Mouse (Mus musculus) forebrain, postnatal 0 days (tissue): ENCODE measurements around the gene Cux1. TPM values are rescaled to one million over a fixed set of nuclear protein-coding genes. Genes with fewer than 3 reads are reported as not detected.

ENCODE experiments used
- ATAC-seq: fragments of 200-750 bp; cut with Nextera tagmentation; 2 replicates; pipeline ENCODE4 v1.8.0; 2017; ENCODE audit warnings: mild to moderate bottlenecking, moderate library complexity
- DNase-seq: peaks from one replicate; pipeline ENCODE4 v3.0.0-alpha.2; 2015
- H3K27ac ChIP-seq: fragments of 300-500 bp; sonication (generic); 2 replicates; pipeline ENCODE4 v1.5.1; 2014; ENCODE audit warnings: low read depth, mild to moderate bottlenecking, antibody characterized with exemption, low read length, moderate library complexity, mixed read lengths
- H3K27me3 ChIP-seq: fragments of 300-500 bp; sonication (generic); 2 replicates; pipeline ENCODE4 v1.6.1; 2014; ENCODE audit warnings: mild to moderate bottlenecking, low read length, mixed read lengths; ENCODE audit not compliant: insufficient read depth
- H3K36me3 ChIP-seq: fragments of 300-500 bp; sonication (generic); 2 replicates; pipeline ENCODE4 v1.6.1; 2014; ENCODE audit warnings: mild to moderate bottlenecking, moderate library complexity; ENCODE audit not compliant: insufficient read depth
- H3K4me1 ChIP-seq: fragments of 300-500 bp; sonication (generic); 2 replicates; pipeline ENCODE4 v1.6.1; 2014; ENCODE audit warnings: antibody characterized with exemption; ENCODE audit not compliant: insufficient read depth
- H3K4me2 ChIP-seq: fragments of 300-500 bp; sonication (generic); 2 replicates; pipeline ENCODE4 v1.6.1; 2014; ENCODE audit warnings: low read depth, mild to moderate bottlenecking, moderate library complexity
- H3K4me3 ChIP-seq: fragments of 300-500 bp; sonication (generic); 2 replicates; pipeline ENCODE4 v1.5.1; 2014; ENCODE audit warnings: low read depth, low read length, mixed read lengths
- H3K9ac ChIP-seq: fragments of 300-500 bp; sonication (generic); 2 replicates; pipeline ENCODE4 v1.6.1; 2014; ENCODE audit warnings: mild to moderate bottlenecking
- H3K9me3 ChIP-seq: fragments of 300-500 bp; sonication (generic); 2 replicates; pipeline ENCODE4 v1.6.1; 2016; ENCODE audit warnings: low read length
- CTCF ChIP-seq: sonication (generic); IDR thresholded peaks from 2 replicates; pipeline ENCODE4 v1.5.1; 2016; ENCODE audit warnings: antibody characterized with exemption, control low read depth, low read depth
- WGBS: fragments of 180-500 bp; shearing (Covaris S2); extraction: QIAGEN DNeasy Blood & Tissue Kit; methylation state at CpG from one replicate; pipeline ENCODE4 v1.1.7; 2014; 5-methylcytosine and 5-hydroxymethylcytosine counted together
- polyA plus RNA-seq: library from polyadenylated mRNA; unstranded; fragments of >200 nt; fragmentation: Nextera tagmentation; extraction: Ambion mirVana; gene quantifications from 2 replicates; pipeline ENCODE4 v1.2.1, GENCODE M21; 2015
- total RNA-seq: library from RNA; depleted of rRNA; stranded (reverse); fragments of >200 nt; gene quantifications from 2 replicates; pipeline ENCODE4 v1.2.3, GENCODE M21; 2014

The Cux1 gene
- total and polyA plus RNA-seq, 2 experiments from 2014 or later, result 86.0 to 141 TPM

- TF ChIP-seq CTCF, result no peak
- H3K4me3 ChIP-seq, result peak overlapping the region; percentile 8; the same call in 1 of the 2 replicates
- no peaks in the 10 kb centered on the region for H3K4me1 ChIP-seq
- no peak overlapping the region for H3K27ac ChIP-seq
- 54% methylated on average over 4 of the region's 4 CpGs for WGBS
- peak overlapping the region; percentile 93 for H3K4me2 ChIP-seq
- H3K9me3 ChIP-seq, result no peaks in the 10 kb centered on the region
- no peak for ATAC-seq
- no peaks in the 10 kb centered on the region for H3K36me3 ChIP-seq
- no peak for DNase-seq
- H3K9ac ChIP-seq, result no peak overlapping the region
- H3K27me3 ChIP-seq, result peaks cover 3% of the 10 kb centered on the region; the same call in 1 of the 2 replicates
Observed at GRCm38 (mm10) chr5:136563104-136563503, 4.2 kb downstream of the Cux1 start.

- Histone ChIP-seq H3K9me3 (no peaks in the 10 kb centered on the region), H3K9ac (no peak overlapping the region), H3K4me3 (no peak overlapping the region), H3K4me2 (0 out of 2 replicates have a peak overlapping the region, but pooled peaks have one; percentile 1), H3K27ac (no peak overlapping the region), H3K36me3 (no peaks in the 10 kb centered on the region), H3K4me1 (no peaks in the 10 kb centered on the region), H3K27me3 (no peaks in the 10 kb centered on the region)
- no peak for DNase-seq
- ATAC-seq, result no peak
- 52% methylated on average over 1 of the region's 1 CpGs for WGBS
- no peak for TF ChIP-seq CTCF
Observed at GRCm38 (mm10) chr5:136562212-136562611, 5.1 kb downstream of the Cux1 start.

- 86% methylated on average over 1 of the region's 1 CpGs for WGBS
- Histone ChIP-seq H3K36me3 (no peaks in the 10 kb centered on the region), H3K4me3 (no peak overlapping the region), H3K4me2 (no peak overlapping the region), H3K27ac (no peak overlapping the region), H3K9me3 (no peaks in the 10 kb centered on the region), H3K4me1 (no peaks in the 10 kb centered on the region; the same call in 1 of the 2 replicates), H3K9ac (no peak overlapping the region), H3K27me3 (no peaks in the 10 kb centered on the region)
- no peak for ATAC-seq
- no peak for DNase-seq
- TF ChIP-seq CTCF, result no peak
Observed at GRCm38 (mm10) chr5:136561641-136562040, 5.6 kb downstream of the Cux1 start.

GRCm38 (mm10) chr5:136560656-136561055 lies 6.6 kb downstream of the Cux1 start:
- ATAC-seq (no peak), DNase-seq (no peak)
- Histone ChIP-seq H3K9me3 (no peaks in the 10 kb centered on the region), H3K36me3 (no peaks in the 10 kb centered on the region), H3K4me1 (peaks cover 1% of the 10 kb centered on the region; the same call in 1 of the 2 replicates), H3K27ac (no peak overlapping the region), H3K4me3 (no peak overlapping the region), H3K9ac (no peak overlapping the region), H3K27me3 (no peaks in the 10 kb centered on the region), H3K4me2 (no peak overlapping the region)
- no peak for TF ChIP-seq CTCF
- WGBS, result 62% methylated on average over 7 of the region's 7 CpGs

GRCm38 (mm10) chr5:136557446-136557845 lies 9.8 kb downstream of the Cux1 start:
- TF ChIP-seq CTCF, result no peak

GRCm38 (mm10) chr5:136556328-136557262 lies 10.7 kb downstream of the Cux1 start:
- no peak for TF ChIP-seq CTCF
- WGBS, result 74% methylated on average over 14 of the region's 14 CpGs
- H3K4me1 ChIP-seq, result peaks cover 5% of the 10 kb centered on the region

More at GRCm38 (mm10) chr5:136557446-136557845, 9.8 kb downstream of the Cux1 start:
- Histone ChIP-seq H3K4me2 (no peak overlapping the region), H3K27ac (no peak overlapping the region), H3K4me3 (no peak overlapping the region), H3K27me3 (no peaks in the 10 kb centered on the region), H3K9me3 (no peaks in the 10 kb centered on the region), H3K9ac (no peak overlapping the region), H3K4me1 (peaks cover 5% of the 10 kb centered on the region), H3K36me3 (no peaks in the 10 kb centered on the region)
- ATAC-seq (no peak), DNase-seq (no peak)
- whole genome bisulfite sequencing, result 83% methylated on average over 4 of the region's 4 CpGs

GRCm38 (mm10) chr5:136555703-136556102 lies 11.6 kb downstream of the Cux1 start:
- peaks cover 5% of the 10 kb centered on the region for H3K4me1 ChIP-seq

More at GRCm38 (mm10) chr5:136556328-136557262, 10.7 kb downstream of the Cux1 start:
- no peaks in the 10 kb centered on the region for H3K27me3 ChIP-seq
- ATAC-seq, result no peak
- H3K4me3 ChIP-seq, result no peak overlapping the region
- H3K9ac ChIP-seq, result no peak overlapping the region
- no peaks in the 10 kb centered on the region for H3K36me3 ChIP-seq
- no peak for DNase-seq
- no peak overlapping the region for H3K4me2 ChIP-seq
- H3K9me3 ChIP-seq, result no peaks in the 10 kb centered on the region
- no peak overlapping the region for H3K27ac ChIP-seq

More at GRCm38 (mm10) chr5:136555703-136556102, 11.6 kb downstream of the Cux1 start:
- peak; percentile 48 for DNase-seq
- H3K9me3 ChIP-seq, result no peaks in the 10 kb centered on the region
- no peak overlapping the region for H3K4me3 ChIP-seq
- TF ChIP-seq CTCF, result no peak
- H3K9ac ChIP-seq, result 0 out of 2 replicates have a peak overlapping the region, but pooled peaks have one; percentile 1
- no peak overlapping the region for H3K4me2 ChIP-seq
- ATAC-seq, result no peak
- no peaks in the 10 kb centered on the region for H3K36me3 ChIP-seq
- H3K27me3 ChIP-seq, result no peaks in the 10 kb centered on the region
- no peak overlapping the region for H3K27ac ChIP-seq
- WGBS, result 22% methylated on average over 5 of the region's 5 CpGs
